Mouse (Mus musculus): ENCODE results near the gene Fam133b.

GRCm38 (mm10) chr5:3529585-3530189 lies 13.9 kb upstream of the Fam133b start:
- TF ChIP-seq CTCF (IDR thresholded peaks at IDR 0.05; ENCODE audit: borderline replicate concordance, insufficient read depth, low read depth, low read length) (no peak), POLR2A (IDR thresholded peaks at IDR 0.05; ENCODE audit: borderline replicate concordance, insufficient read depth, low read length) (no peak)
